Mouse (Mus musculus) limb, embryonic 15.5 days (tissue): ENCODE measurements around the gene Aqp1. TPM values are rescaled to one million over a fixed set of nuclear protein-coding genes. Genes with fewer than 3 reads are reported as not detected.

ENCODE experiments used
- ATAC-seq: fragments of 200-750 bp; cut with Nextera tagmentation; 2 replicates; pipeline ENCODE4 v1.8.0; 2017; ENCODE audit warnings: low read depth, moderate TSS enrichment; ENCODE audit not compliant: insufficient number of reproducible peaks, low FRiP score, low TSS enrichment
- H3K27ac ChIP-seq: fragments of 300-500 bp; sonication (generic); 2 replicates; pipeline ENCODE4 v1.5.1; 2015; ENCODE audit warnings: moderate library complexity, mild to moderate bottlenecking, inconsistent platforms
- H3K27me3 ChIP-seq: fragments of 300-500 bp; sonication (generic); 2 replicates; pipeline ENCODE4 v1.6.1; 2015; ENCODE audit warnings: inconsistent platforms
- H3K36me3 ChIP-seq: fragments of 300-500 bp; sonication (generic); 2 replicates; pipeline ENCODE4 v1.6.1; 2015; ENCODE audit warnings: inconsistent platforms
- H3K4me1 ChIP-seq: fragments of 300-500 bp; sonication (generic); 2 replicates; pipeline ENCODE4 v1.6.1; 2015; ENCODE audit warnings: inconsistent platforms
- H3K4me2 ChIP-seq: fragments of 300-500 bp; sonication (generic); 2 replicates; pipeline ENCODE4 v1.6.1; 2015; ENCODE audit warnings: mild to moderate bottlenecking, inconsistent platforms
- H3K4me3 ChIP-seq: fragments of 300-500 bp; sonication (generic); 2 replicates; pipeline ENCODE4 v1.5.1; 2015; ENCODE audit warnings: mild to moderate bottlenecking, inconsistent platforms
- H3K9ac ChIP-seq: fragments of 300-500 bp; sonication (generic); 2 replicates; pipeline ENCODE4 v1.6.1; 2015; ENCODE audit warnings: inconsistent platforms
- H3K9me3 ChIP-seq: fragments of 300-500 bp; sonication (generic); 2 replicates; pipeline ENCODE4 v1.6.1; 2016; ENCODE audit warnings: inconsistent platforms
- WGBS: fragments of 180-500 bp; shearing (Covaris S2); methylation state at CpG from one replicate; pipeline ENCODE4 v1.1.7; 2015; 5-methylcytosine and 5-hydroxymethylcytosine counted together
- microRNA-seq: library from miRNA; unstranded; fragments of <30 nt; microRNA quantifications from one replicate; pipeline ENCODE4, GENCODE M21; 2016
- polyA plus RNA-seq: library from polyadenylated mRNA; unstranded; fragments of >200 nt; fragmentation: Nextera tagmentation; extraction: Ambion mirVana; gene quantifications from 2 replicates; pipeline ENCODE4 v1.2.1, GENCODE M21; 2015

Gene Aqp1
- polyA plus RNA-seq, 1 experiment from 2014 or later = 122 TPM

GRCm38 (mm10) chr6:55392453-55392852 lies 56.2 kb downstream of the Aqp1 start:
- Histone ChIP-seq H3K27ac (no peak overlapping the region), H3K9ac (no peak overlapping the region), H3K4me3 (no peak overlapping the region), H3K27me3 (0 out of 2 replicates have a peak, but pooled peaks cover 4% of the 10 kb centered on the region), H3K36me3 (no peaks in the 10 kb centered on the region), H3K9me3 (no peaks in the 10 kb centered on the region), H3K4me2 (no peak overlapping the region), H3K4me1 (peaks cover 12% of the 10 kb centered on the region)
- 11% methylated on average over 4 of the region's 4 CpGs for WGBS
- no peak for ATAC-seq

- 78% methylated on average over 10 of the region's 10 CpGs for WGBS
Observed at GRCm38 (mm10) chr6:55394854-55395253, 58.6 kb downstream of the Aqp1 start.

GRCm38 (mm10) chr6:55396176-55396575 lies 59.9 kb downstream of the Aqp1 start:
- WGBS = 23% methylated on average over 3 of the region's 3 CpGs

More at GRCm38 (mm10) chr6:55394854-55395253, 58.6 kb downstream of the Aqp1 start:
- H3K4me2 ChIP-seq = no peak overlapping the region
- no peaks in the 10 kb centered on the region for H3K9me3 ChIP-seq
- peaks cover 13% of the 10 kb centered on the region for H3K4me1 ChIP-seq
- H3K4me3 ChIP-seq = no peak overlapping the region
- H3K9ac ChIP-seq = no peak overlapping the region
- H3K36me3 ChIP-seq = no peaks in the 10 kb centered on the region
- H3K27ac ChIP-seq = no peak overlapping the region
- H3K27me3 ChIP-seq = no peaks in the 10 kb centered on the region
- ATAC-seq = no peak

GRCm38 (mm10) chr6:55396622-55397041 lies 60.4 kb downstream of the Aqp1 start:
- WGBS = 68% methylated on average over 11 of the region's 11 CpGs
- Histone ChIP-seq H3K4me2 (0 out of 2 replicates have a peak overlapping the region, but pooled peaks have one; percentile 17), H3K27ac (peak overlapping the region; percentile 65), H3K9ac (no peak overlapping the region), H3K4me1 (peaks cover 17% of the 10 kb centered on the region), H3K27me3 (no peaks in the 10 kb centered on the region), H3K9me3 (no peaks in the 10 kb centered on the region), H3K36me3 (no peaks in the 10 kb centered on the region), H3K4me3 (no peak overlapping the region)
- ATAC-seq = no peak

More at GRCm38 (mm10) chr6:55396176-55396575, 59.9 kb downstream of the Aqp1 start:
- Histone ChIP-seq H3K4me3 (no peak overlapping the region), H3K9me3 (no peaks in the 10 kb centered on the region), H3K9ac (no peak overlapping the region), H3K36me3 (no peaks in the 10 kb centered on the region), H3K27me3 (no peaks in the 10 kb centered on the region), H3K27ac (peak overlapping the region; percentile 65), H3K4me1 (peaks cover 17% of the 10 kb centered on the region), H3K4me2 (no peak overlapping the region)
- ATAC-seq = 0 out of 2 replicates have a peak, but pooled peaks have one; percentile 31

Small RNAs within 50 kb of the gene (microRNA-seq; reads per million reads assigned to microRNA genes)
- gene Gm25458 = not detected

Other genes starting within 250 kb of the Aqp1 start
- gene Crhr2, start 203.4 kb upstream of the Aqp1 start, polyA plus RNA-seq = 0.20 and 0.42 TPM in 2 replicates
- 0.18 and 0.38 TPM in 2 replicates for gene Inmt, start 161.4 kb upstream of the Aqp1 start, polyA plus RNA-seq
- gene Mindy4, start 133.0 kb upstream of the Aqp1 start, polyA plus RNA-seq = 15.0 and 15.2 TPM in 2 replicates
- not detected in 2 replicates for gene Ghrhr, start 39.9 kb downstream of the Aqp1 start, polyA plus RNA-seq
- 1.4 and 2.1 TPM in 2 replicates for gene Adcyap1r1, start 115.5 kb downstream of the Aqp1 start, polyA plus RNA-seq